Mouse (Mus musculus) stomach, postnatal 0 days (tissue): ENCODE results near the gene Khdrbs1. TPM values are rescaled to one million over a fixed set of nuclear protein-coding genes. Genes with fewer than 3 reads are reported as not detected.
"Not testable (repeated sequence)": the region's sequence is repeated elsewhere in the genome, so short reads cannot be mapped to it uniquely, and the experiment has no call there.

Experiments used
- ATAC-seq: fragments of 200-750 bp; cut with Nextera tagmentation; 2 replicates; pipeline ENCODE4 v1.8.0; 2017; ENCODE audit not compliant: low FRiP score, low TSS enrichment
- DNase-seq: peaks from one replicate; pipeline ENCODE4 v3.0.0-alpha.2; 2016; ENCODE audit warnings: low spot score
- H3K27ac ChIP-seq: fragments of 300-500 bp; sonication (generic); replicated peaks from 2 replicates; pipeline ENCODE4 v1.5.1; 2014; ENCODE audit warnings: mild to moderate bottlenecking, control low read depth
- H3K27me3 ChIP-seq: fragments of 300-500 bp; sonication (generic); 2 replicates; pipeline ENCODE4 v1.6.1; 2014; ENCODE audit warnings: low read length; ENCODE audit not compliant: control insufficient read depth, insufficient read depth
- H3K36me3 ChIP-seq: fragments of 300-500 bp; sonication (generic); 2 replicates; pipeline ENCODE4 v1.6.1; 2014; ENCODE audit warnings: low read length, mixed read lengths; ENCODE audit not compliant: control insufficient read depth, insufficient read depth
- H3K4me1 ChIP-seq: fragments of 300-500 bp; sonication (generic); replicated peaks from 2 replicates; pipeline ENCODE4 v1.6.1; 2014; ENCODE audit warnings: antibody characterized with exemption; ENCODE audit not compliant: control insufficient read depth, insufficient read depth
- H3K4me2 ChIP-seq: fragments of 300-500 bp; sonication (generic); replicated peaks from 2 replicates; pipeline ENCODE4 v1.6.1; 2014; ENCODE audit warnings: low read depth, mild to moderate bottlenecking, control low read depth, moderate library complexity
- H3K4me3 ChIP-seq: fragments of 300-500 bp; sonication (generic); 2 replicates; pipeline ENCODE4 v1.5.1; 2014; ENCODE audit warnings: low read depth, low read length, control low read depth
- H3K9ac ChIP-seq: fragments of 300-500 bp; sonication (generic); 2 replicates; pipeline ENCODE4 v1.6.1; 2014; ENCODE audit warnings: mild to moderate bottlenecking, low read length, control low read depth, mixed read lengths
- H3K9me3 ChIP-seq: fragments of 300-500 bp; sonication (generic); 2 replicates; pipeline ENCODE4 v1.6.1; 2016; ENCODE audit warnings: low read length; ENCODE audit not compliant: control insufficient read depth
- CTCF ChIP-seq: IDR thresholded peaks from 2 replicates; pipeline ENCODE4 v1.5.1; 2016; ENCODE audit warnings: antibody characterized with exemption, low read depth, mild to moderate bottlenecking, moderate library complexity
- EP300 ChIP-seq: optimal IDR thresholded peaks from 2 replicates; pipeline ENCODE3; 2016; ENCODE audit warnings: antibody characterized with exemption
- WGBS: fragments of 180-500 bp; shearing (Covaris S2); extraction: QIAGEN DNeasy Blood & Tissue Kit; methylation state at CpG from one replicate; pipeline ENCODE4 v1.1.7; 2014; 5-methylcytosine and 5-hydroxymethylcytosine counted together
- polyA plus RNA-seq: library from polyadenylated mRNA; unstranded; fragments of >200 nt; fragmentation: Nextera tagmentation; extraction: Ambion mirVana; gene quantifications from 2 replicates; pipeline ENCODE4 v1.2.1, GENCODE M21; 2015

Gene Khdrbs1
- polyA plus RNA-seq, 1 experiment from 2014 or later: 38.6 TPM

- WGBS: 77% methylated on average over 8 of the region's 8 CpGs
- no peak overlapping the region for H3K4me2 ChIP-seq
Measured at GRCm38 (mm10) chr4:129709486-129710129, 32.5 kb downstream of the Khdrbs1 start.

GRCm38 (mm10) chr4:129706750-129707149, 35.4 kb downstream of the Khdrbs1 start:
- no peak overlapping the region for H3K4me3 ChIP-seq
- WGBS: 57% methylated on average over 3 of the region's 3 CpGs
- no peak for TF ChIP-seq EP300
- TF ChIP-seq CTCF: no peak
- no peak overlapping the region for H3K27ac ChIP-seq
- H3K9me3 ChIP-seq: no peaks in the 10 kb centered on the region
- no peaks in the 10 kb centered on the region for H3K4me1 ChIP-seq
- ATAC-seq (no peak), DNase-seq (no peak)
- H3K27me3 ChIP-seq: no peaks in the 10 kb centered on the region
- no peak overlapping the region for H3K9ac ChIP-seq
- no peak overlapping the region for H3K4me2 ChIP-seq
- H3K36me3 ChIP-seq: peaks cover 19% of the 10 kb centered on the region; the same call in 1 of the 2 replicates

More at GRCm38 (mm10) chr4:129709486-129710129, 32.5 kb downstream of the Khdrbs1 start:
- TF ChIP-seq CTCF: no peak
- no peak for TF ChIP-seq EP300
- Histone ChIP-seq H3K9ac (no peak overlapping the region), H3K4me1 (no peaks in the 10 kb centered on the region), H3K4me3 (no peak overlapping the region), H3K27me3 (no peaks in the 10 kb centered on the region), H3K36me3 (peaks cover 20% of the 10 kb centered on the region; the same call in 1 of the 2 replicates), H3K9me3 (no peaks in the 10 kb centered on the region), H3K27ac (no peak overlapping the region)
- ATAC-seq: no peak
- DNase-seq: no peak

GRCm38 (mm10) chr4:129702454-129702853, 39.6 kb downstream of the Khdrbs1 start:
- no peaks in the 10 kb centered on the region for H3K27me3 ChIP-seq
- H3K4me2 ChIP-seq: peak overlapping the region; percentile 8; the same call in 1 of the 2 replicates
- no peaks in the 10 kb centered on the region for H3K9me3 ChIP-seq
- no peak overlapping the region for H3K9ac ChIP-seq
- H3K36me3 ChIP-seq: 0 out of 2 replicates have a peak, but pooled peaks cover 3% of the 10 kb centered on the region
- ATAC-seq: peak; percentile 77
- no peak overlapping the region for H3K4me3 ChIP-seq
- peak; percentile 56 for DNase-seq
- no peaks in the 10 kb centered on the region for H3K4me1 ChIP-seq
- H3K27ac ChIP-seq: peak overlapping the region; percentile 63
- 18% methylated on average over 11 of the region's 11 CpGs for WGBS
- TF ChIP-seq EP300: no peak
- no peak for TF ChIP-seq CTCF

GRCm38 (mm10) chr4:129701503-129702377, 40.4 kb downstream of the Khdrbs1 start:
- Histone ChIP-seq H3K36me3 (0 out of 2 replicates have a peak, but pooled peaks cover 1% of the 10 kb centered on the region), H3K27me3 (no peaks in the 10 kb centered on the region), H3K4me1 (no peaks in the 10 kb centered on the region; the same call in 1 of the 2 replicates), H3K9me3 (no peaks in the 10 kb centered on the region), H3K4me2 (peak overlapping the region; percentile 39), H3K4me3 (no peak overlapping the region), H3K27ac (peak overlapping the region; percentile 63), H3K9ac (no peak overlapping the region)
- peak; percentile 63 for ATAC-seq
- TF ChIP-seq EP300 (no peak), CTCF (peak; percentile 95)
- peak; percentile 87 for DNase-seq
- WGBS: 36% methylated on average over 17 of the region's 17 CpGs

- H3K9ac ChIP-seq, H3K4me3 ChIP-seq, DNase-seq, H3K36me3 ChIP-seq, H3K4me1 ChIP-seq, H3K27ac ChIP-seq, H3K9me3 ChIP-seq, ATAC-seq, H3K4me2 ChIP-seq, H3K27me3 ChIP-seq: not testable (repeated sequence)
- 78% methylated on average over 6 of the region's 6 CpGs for WGBS
Measured at GRCm38 (mm10) chr4:129700661-129701060, 41.4 kb downstream of the Khdrbs1 start.
